Mouse (Mus musculus) forebrain, postnatal 0 days (tissue): ENCODE data around the gene Rab3il1. TPM values are rescaled to one million over a fixed set of nuclear protein-coding genes. Genes with fewer than 3 reads are reported as not detected.
A peak's percentile ranks its signal among the peaks of the same experiment; 100 is the strongest.

ENCODE experiments used
- ATAC-seq: fragments of 200-750 bp; cut with Nextera tagmentation; 2 replicates; pipeline ENCODE4 v1.8.0; 2017; ENCODE audit warnings: mild to moderate bottlenecking, moderate library complexity
- DNase-seq: peaks from one replicate; pipeline ENCODE4 v3.0.0-alpha.2; 2015
- H3K27ac ChIP-seq: fragments of 300-500 bp; sonication (generic); 2 replicates; pipeline ENCODE4 v1.5.1; 2014; ENCODE audit warnings: low read depth, mild to moderate bottlenecking, antibody characterized with exemption, low read length, moderate library complexity, mixed read lengths
- H3K27me3 ChIP-seq: fragments of 300-500 bp; sonication (generic); 2 replicates; pipeline ENCODE4 v1.6.1; 2014; ENCODE audit warnings: mild to moderate bottlenecking, low read length, mixed read lengths; ENCODE audit not compliant: insufficient read depth
- H3K36me3 ChIP-seq: fragments of 300-500 bp; sonication (generic); 2 replicates; pipeline ENCODE4 v1.6.1; 2014; ENCODE audit warnings: mild to moderate bottlenecking, moderate library complexity; ENCODE audit not compliant: insufficient read depth
- H3K4me1 ChIP-seq: fragments of 300-500 bp; sonication (generic); 2 replicates; pipeline ENCODE4 v1.6.1; 2014; ENCODE audit warnings: antibody characterized with exemption; ENCODE audit not compliant: insufficient read depth
- H3K4me2 ChIP-seq: fragments of 300-500 bp; sonication (generic); 2 replicates; pipeline ENCODE4 v1.6.1; 2014; ENCODE audit warnings: low read depth, mild to moderate bottlenecking, moderate library complexity
- H3K4me3 ChIP-seq: fragments of 300-500 bp; sonication (generic); 2 replicates; pipeline ENCODE4 v1.5.1; 2014; ENCODE audit warnings: low read depth, low read length, mixed read lengths
- H3K9ac ChIP-seq: fragments of 300-500 bp; sonication (generic); 2 replicates; pipeline ENCODE4 v1.6.1; 2014; ENCODE audit warnings: mild to moderate bottlenecking
- H3K9me3 ChIP-seq: fragments of 300-500 bp; sonication (generic); 2 replicates; pipeline ENCODE4 v1.6.1; 2016; ENCODE audit warnings: low read length
- CTCF ChIP-seq: sonication (generic); IDR thresholded peaks from 2 replicates; pipeline ENCODE4 v1.5.1; 2016; ENCODE audit warnings: antibody characterized with exemption, control low read depth, low read depth
- WGBS: fragments of 180-500 bp; shearing (Covaris S2); extraction: QIAGEN DNeasy Blood & Tissue Kit; methylation state at CpG from one replicate; pipeline ENCODE4 v1.1.7; 2014; 5-methylcytosine and 5-hydroxymethylcytosine counted together
- polyA plus RNA-seq: library from polyadenylated mRNA; unstranded; fragments of >200 nt; fragmentation: Nextera tagmentation; extraction: Ambion mirVana; gene quantifications from 2 replicates; pipeline ENCODE4 v1.2.1, GENCODE M21; 2015
- total RNA-seq: library from RNA; depleted of rRNA; stranded (reverse); fragments of >200 nt; gene quantifications from 2 replicates; pipeline ENCODE4 v1.2.3, GENCODE M21; 2014

The Rab3il1 gene
- total and polyA plus RNA-seq, 2 experiments from 2014 or later: 19.9 to 20.0 TPM

DNA sequence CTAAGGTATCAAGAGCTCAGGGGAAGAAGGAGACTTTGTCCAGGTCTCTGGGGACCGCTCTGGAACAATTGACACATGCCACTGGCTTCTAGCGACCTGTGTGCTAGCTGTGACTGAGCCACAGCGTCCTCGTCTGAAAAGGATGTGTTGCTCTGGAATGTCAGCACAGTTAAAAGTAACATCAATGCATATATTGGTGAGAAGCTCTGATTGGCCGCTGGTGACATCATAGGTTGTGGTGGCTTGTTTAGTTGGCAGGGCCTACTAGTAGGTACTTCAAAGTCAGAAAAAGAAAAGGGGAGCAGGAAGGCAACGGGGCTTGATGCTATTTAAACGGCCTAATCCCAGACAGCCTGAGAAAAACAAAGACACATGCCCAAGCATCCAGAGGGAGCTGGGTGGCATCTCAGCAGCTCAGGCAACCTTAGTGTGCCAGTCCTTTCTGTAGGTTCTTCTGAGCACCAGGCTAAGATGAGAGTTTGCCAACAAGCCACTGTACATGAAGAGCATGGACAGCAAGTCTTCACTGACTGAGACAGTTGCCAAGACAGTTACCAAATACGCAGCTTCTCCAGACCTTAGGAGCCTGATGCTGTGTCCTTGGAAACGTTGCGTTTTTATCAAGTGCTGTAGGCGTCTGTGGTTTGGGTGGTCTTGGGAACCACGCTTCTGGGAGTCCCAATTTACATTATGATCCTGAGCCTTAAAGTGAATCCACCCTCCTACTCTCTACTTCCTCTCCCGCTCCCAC is 2.6 kb upstream of the Rab3il1 start:
- ATAC-seq (0 out of 2 replicates have a peak, but pooled peaks have one; percentile 25), DNase-seq (no peak)
- Histone ChIP-seq H3K4me2 (no peak overlapping the region), H3K27me3 (no peaks in the 10 kb centered on the region), H3K4me1 (no peaks in the 10 kb centered on the region), H3K4me3 (no peak overlapping the region), H3K27ac (no peak overlapping the region), H3K9ac (no peak overlapping the region), H3K9me3 (no peaks in the 10 kb centered on the region), H3K36me3 (no peaks in the 10 kb centered on the region)
- 54% methylated on average over 13 of the region's 13 CpGs for WGBS
- no peak for TF ChIP-seq CTCF

DNA sequence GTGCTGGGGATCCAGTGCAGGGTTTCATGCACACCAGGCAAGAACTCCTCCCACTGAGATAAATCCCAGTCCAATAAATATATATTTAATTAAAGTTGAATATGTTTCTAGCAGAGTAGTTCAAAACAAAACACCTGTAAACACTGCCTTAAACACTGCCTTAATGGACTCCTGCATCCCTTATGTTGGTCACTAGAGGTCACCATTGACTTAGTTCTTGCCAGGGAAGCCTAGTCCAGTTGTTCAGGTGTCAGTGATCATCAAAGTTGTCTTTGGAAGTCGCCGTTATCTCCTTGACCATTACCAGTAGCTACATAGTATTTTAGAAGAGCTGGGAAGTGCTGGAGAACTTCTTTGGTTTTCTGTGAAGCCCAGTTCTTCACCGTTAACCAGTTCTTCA is 1.1 kb upstream of the Rab3il1 start:
- no peak overlapping the region for H3K4me2 ChIP-seq
- H3K27ac ChIP-seq: no peak overlapping the region
- H3K4me3 ChIP-seq: no peak overlapping the region
- 24% methylated on average over 3 of the region's 3 CpGs for WGBS
- no peaks in the 10 kb centered on the region for H3K27me3 ChIP-seq
- peak; percentile 75 for TF ChIP-seq CTCF
- H3K4me1 ChIP-seq: no peaks in the 10 kb centered on the region
- H3K9me3 ChIP-seq: no peaks in the 10 kb centered on the region
- ATAC-seq (no peak; the same call in 1 of the 2 replicates), DNase-seq (no peak)
- no peak overlapping the region for H3K9ac ChIP-seq
- H3K36me3 ChIP-seq: no peaks in the 10 kb centered on the region

DNA sequence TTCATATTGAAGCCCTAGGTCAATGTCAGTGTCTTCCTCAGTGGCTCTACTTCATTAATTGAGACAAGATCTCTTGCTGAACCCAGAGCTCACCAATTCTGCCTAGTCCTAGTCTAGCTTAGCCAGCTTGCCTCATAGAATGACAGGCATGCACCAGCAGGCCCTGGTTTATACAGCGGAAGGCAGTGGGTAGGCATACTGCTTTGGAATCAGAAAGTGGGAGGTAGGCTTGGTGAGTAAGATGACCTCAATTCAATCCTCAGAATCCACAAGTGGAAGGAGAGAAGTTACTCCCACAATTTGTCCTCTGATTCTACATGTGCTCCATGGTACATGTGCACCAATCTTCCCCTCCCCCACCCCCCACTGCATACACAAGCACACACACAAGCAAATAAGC is 2.2 kb downstream of the Rab3il1 start:
- no peak for TF ChIP-seq CTCF
- Histone ChIP-seq H3K27ac (no peak overlapping the region), H3K9ac (no peak overlapping the region), H3K36me3 (no peaks in the 10 kb centered on the region), H3K4me3 (no peak overlapping the region), H3K27me3 (no peaks in the 10 kb centered on the region), H3K4me2 (no peak overlapping the region), H3K9me3 (no peaks in the 10 kb centered on the region), H3K4me1 (no peaks in the 10 kb centered on the region)
- DNase-seq (no peak), ATAC-seq (no peak)
- WGBS: 97% methylated on average over 1 of the region's 1 CpGs

DNA sequence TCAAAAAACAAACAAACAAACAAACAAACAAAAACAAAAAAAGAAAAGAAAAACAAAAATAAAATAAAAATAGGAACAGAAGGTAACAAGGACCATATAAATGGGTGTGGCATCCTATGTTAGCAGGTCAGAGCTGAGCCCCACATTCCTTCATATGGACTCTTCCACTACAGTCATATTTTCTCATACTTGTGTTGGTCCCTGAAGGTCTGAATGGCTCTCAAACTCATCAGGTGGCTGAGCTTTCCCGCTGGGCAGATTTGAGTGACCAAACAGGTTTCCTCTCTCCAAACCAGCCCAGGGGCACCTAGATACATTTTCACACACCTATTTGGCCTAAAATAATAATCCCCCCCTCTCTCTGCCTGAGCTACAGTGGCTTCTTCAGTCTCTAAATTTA is 9.9 kb downstream of the Rab3il1 start:
- H3K4me3 ChIP-seq: no peak overlapping the region
- no peak overlapping the region for H3K4me2 ChIP-seq
- TF ChIP-seq CTCF: no peak
- ATAC-seq: no peak
- H3K27me3 ChIP-seq: no peaks in the 10 kb centered on the region
- no peaks in the 10 kb centered on the region for H3K4me1 ChIP-seq
- no peaks in the 10 kb centered on the region for H3K9me3 ChIP-seq
- 88% methylated on average over 1 of the region's 1 CpGs for WGBS
- H3K27ac ChIP-seq: no peak overlapping the region
- no peaks in the 10 kb centered on the region for H3K36me3 ChIP-seq
- DNase-seq: no peak
- H3K9ac ChIP-seq: no peak overlapping the region

DNA sequence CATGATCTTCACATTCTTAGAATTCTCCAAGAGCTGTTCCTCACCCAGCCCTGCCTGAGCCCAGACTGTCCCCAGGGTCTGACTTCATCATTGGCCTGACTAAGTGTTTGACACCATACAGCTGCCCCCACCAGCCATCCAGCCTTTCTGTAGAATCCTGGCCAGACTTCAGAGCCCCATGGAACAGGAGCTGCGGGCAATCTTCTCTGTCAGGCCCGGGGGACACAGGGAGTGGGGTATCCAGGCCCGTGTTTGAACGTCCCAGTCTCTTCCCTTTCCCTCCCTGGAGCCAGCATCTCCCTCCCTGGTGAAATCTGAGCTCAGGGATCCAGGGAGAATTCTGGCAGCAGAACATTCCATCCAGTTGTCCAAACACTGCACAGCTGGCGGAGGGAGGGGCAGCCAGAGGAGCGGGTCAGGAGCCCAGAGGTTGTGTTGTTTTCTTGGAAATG is 11.4 kb downstream of the Rab3il1 start:
- 65% methylated on average over 6 of the region's 6 CpGs for WGBS
- DNase-seq (no peak), ATAC-seq (no peak)
- H3K36me3 ChIP-seq: no peaks in the 10 kb centered on the region
- H3K9ac ChIP-seq: no peak overlapping the region
- no peaks in the 10 kb centered on the region for H3K27me3 ChIP-seq
- no peaks in the 10 kb centered on the region for H3K9me3 ChIP-seq
- no peak overlapping the region for H3K4me2 ChIP-seq
- H3K27ac ChIP-seq: no peak overlapping the region
- H3K4me1 ChIP-seq: no peaks in the 10 kb centered on the region
- no peak for TF ChIP-seq CTCF
- no peak overlapping the region for H3K4me3 ChIP-seq

DNA sequence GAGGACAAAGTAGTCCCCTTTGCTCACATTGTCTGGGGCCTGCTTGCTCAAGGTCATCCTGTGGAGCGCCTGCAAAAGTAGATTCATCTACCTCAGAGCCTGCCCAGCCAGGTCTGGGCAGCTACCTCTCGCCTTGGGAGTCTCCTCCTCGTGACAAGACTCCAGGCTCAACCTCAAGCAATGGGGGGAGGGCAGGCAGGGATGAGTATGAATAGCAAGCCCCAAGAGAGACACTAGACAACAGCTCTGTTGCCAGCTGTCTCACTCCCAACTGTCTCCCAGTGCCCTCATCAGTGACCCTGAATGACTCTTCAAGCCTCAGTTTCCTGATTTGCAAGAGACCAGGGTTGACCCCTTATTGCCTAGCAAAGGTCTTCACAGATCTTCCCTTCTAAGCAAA is 11.9 kb downstream of the Rab3il1 start:
- H3K9ac ChIP-seq: no peak overlapping the region
- H3K36me3 ChIP-seq: no peaks in the 10 kb centered on the region
- H3K4me2 ChIP-seq: no peak overlapping the region
- ATAC-seq (no peak), DNase-seq (no peak)
- no peaks in the 10 kb centered on the region for H3K9me3 ChIP-seq
- WGBS: 63% methylated on average over 3 of the region's 3 CpGs
- TF ChIP-seq CTCF: no peak
- no peaks in the 10 kb centered on the region for H3K27me3 ChIP-seq
- no peak overlapping the region for H3K27ac ChIP-seq
- H3K4me1 ChIP-seq: no peaks in the 10 kb centered on the region
- H3K4me3 ChIP-seq: no peak overlapping the region

DNA sequence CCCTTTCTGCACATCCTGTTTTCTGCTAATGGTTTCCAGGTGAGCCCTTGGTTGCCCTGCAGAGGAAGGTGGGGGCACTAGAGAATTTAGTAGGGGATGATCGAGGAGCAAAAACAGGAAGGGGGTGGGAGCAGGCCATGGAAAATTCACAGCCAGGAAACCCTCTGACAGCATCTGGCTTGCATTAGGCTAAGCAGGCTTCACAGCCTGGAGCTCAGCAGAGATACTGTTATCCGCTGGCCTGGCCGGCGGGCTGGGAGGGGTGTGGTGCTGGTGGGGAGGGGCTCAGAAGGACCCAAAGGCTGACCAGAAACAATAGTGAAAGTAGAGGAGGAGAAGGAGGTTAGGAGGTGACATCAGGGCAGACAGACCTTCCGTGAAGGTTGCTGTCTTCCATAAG is 12.4 kb downstream of the Rab3il1 start:
- Histone ChIP-seq H3K9me3 (no peaks in the 10 kb centered on the region), H3K4me1 (peaks cover 3% of the 10 kb centered on the region; the same call in 1 of the 2 replicates), H3K9ac (no peak overlapping the region), H3K27ac (no peak overlapping the region), H3K27me3 (no peaks in the 10 kb centered on the region), H3K36me3 (no peaks in the 10 kb centered on the region), H3K4me3 (no peak overlapping the region), H3K4me2 (no peak overlapping the region)
- no peak for TF ChIP-seq CTCF
- WGBS: 65% methylated on average over 5 of the region's 5 CpGs
- ATAC-seq (no peak), DNase-seq (no peak)
